Mouse (Mus musculus): Measurements from ENCODE around the gene Imp4. TPM values are rescaled to one million over a fixed set of nuclear protein-coding genes. Genes with fewer than 3 reads are reported as not detected.
A peak's percentile ranks its signal among the peaks of the same experiment; 100 is the strongest.

The Imp4 gene
- 65.9 and 74.8 TPM in 2 replicates for polyA plus RNA-seq (2016; fragmentation: Nextera tagmentation; extraction: Ambion mirVana)

DNA sequence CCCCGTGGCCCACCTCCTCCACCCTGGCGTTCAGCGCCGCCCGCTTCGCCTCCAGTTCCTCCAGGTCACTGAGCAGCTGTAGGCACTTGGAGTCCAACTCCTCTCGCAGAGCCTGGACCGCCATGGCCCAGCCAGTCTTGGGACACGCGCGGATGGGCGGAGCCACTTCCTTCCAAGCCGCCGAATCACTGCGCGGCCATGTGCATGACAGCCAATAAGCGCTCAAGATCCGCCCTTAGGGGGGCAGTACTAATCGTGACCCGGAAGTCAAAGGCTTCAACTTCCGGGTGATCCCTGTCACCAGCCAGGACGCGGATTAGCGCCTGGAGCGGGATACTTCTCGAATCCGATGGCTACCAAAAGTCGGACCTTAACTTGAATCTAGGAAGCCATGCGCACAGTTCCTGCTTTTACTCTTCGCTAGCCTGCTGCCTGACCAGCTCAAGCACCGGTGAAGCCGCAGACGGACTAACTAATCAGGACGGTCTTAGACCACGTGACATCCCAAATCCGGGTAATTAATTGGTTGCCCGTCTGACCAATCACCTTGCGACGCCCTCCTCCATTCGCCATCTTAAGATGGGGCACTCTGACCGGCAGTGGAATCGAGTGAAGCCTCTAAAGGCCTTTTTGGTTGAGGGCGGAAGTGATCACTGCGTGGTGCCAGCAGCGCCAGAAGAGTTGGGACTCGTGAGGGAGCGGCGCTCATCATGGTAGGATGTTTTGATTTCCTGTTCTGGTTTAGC is at the start of gene Imp4, which contains the start of gene Ccdc115:
Imp4 (plus strand) TSS at position 637 of the 746 bp plus-strand sequence.
Ccdc115 (minus strand) TSS at position 458 of the 746 bp plus-strand sequence.
- Histone ChIP-seq H3K27me3 (replicated peaks) (no peaks in the 10 kb centered on the region), H3K9ac (peak within 1 kb of the TSS; percentile 77), H3K4me1 (replicated peaks) (peaks cover 10% of the 10 kb centered on the region), H3K4me2 (peak within 1 kb of the TSS; percentile 84), H3K27ac (ENCODE audit: poor library complexity, severe bottlenecking) (peak within 1 kb of the TSS; percentile 59), H3K9me3 (replicated peaks) (no peaks in the 10 kb centered on the region), H3K4me3 (peak within 1 kb of the TSS; percentile 63), H3K36me3 (peaks cover 38% of the 10 kb centered on the region)
- peak; percentile 96 for ATAC-seq (ENCODE audit: insufficient number of reproducible peaks, low FRiP score)
- WGBS = under 1% methylated on average over 48 of the region's 48 CpGs

DNA sequence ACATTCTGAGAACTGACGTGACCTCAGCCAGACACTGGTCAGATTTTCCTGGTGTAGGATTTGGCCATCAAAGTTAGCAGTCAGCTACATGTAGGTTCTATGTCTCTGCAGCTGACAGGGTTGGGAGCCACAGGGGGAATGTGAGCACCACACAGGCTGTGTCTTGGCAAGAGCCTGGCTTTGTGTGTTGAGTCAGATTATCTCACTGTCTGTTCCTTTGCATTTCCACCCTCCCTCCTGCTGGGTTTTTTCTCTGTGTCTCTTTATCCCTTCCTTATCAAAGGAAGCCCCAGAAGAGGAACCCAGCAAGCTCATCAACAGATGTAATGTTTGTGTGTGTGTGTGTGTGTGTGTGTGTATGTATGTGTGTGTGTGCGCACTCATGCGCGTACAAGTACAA is 43.3 kb upstream of the Imp4 start:
- Histone ChIP-seq H3K9me3 (replicated peaks) (no peaks in the 10 kb centered on the region), H3K36me3 (no peaks in the 10 kb centered on the region), H3K27ac (ENCODE audit: poor library complexity, severe bottlenecking) (no peak overlapping the region), H3K4me2 (no peak overlapping the region), H3K9ac (no peak overlapping the region), H3K27me3 (replicated peaks) (no peaks in the 10 kb centered on the region), H3K4me1 (replicated peaks) (no peaks in the 10 kb centered on the region; the same call in 1 of the 2 replicates), H3K4me3 (no peak overlapping the region)
- peak; percentile 15; the same call in 1 of the 2 replicates for ATAC-seq (ENCODE audit: insufficient number of reproducible peaks, low FRiP score)
- 85% methylated on average over 4 of the region's 4 CpGs for WGBS

DNA sequence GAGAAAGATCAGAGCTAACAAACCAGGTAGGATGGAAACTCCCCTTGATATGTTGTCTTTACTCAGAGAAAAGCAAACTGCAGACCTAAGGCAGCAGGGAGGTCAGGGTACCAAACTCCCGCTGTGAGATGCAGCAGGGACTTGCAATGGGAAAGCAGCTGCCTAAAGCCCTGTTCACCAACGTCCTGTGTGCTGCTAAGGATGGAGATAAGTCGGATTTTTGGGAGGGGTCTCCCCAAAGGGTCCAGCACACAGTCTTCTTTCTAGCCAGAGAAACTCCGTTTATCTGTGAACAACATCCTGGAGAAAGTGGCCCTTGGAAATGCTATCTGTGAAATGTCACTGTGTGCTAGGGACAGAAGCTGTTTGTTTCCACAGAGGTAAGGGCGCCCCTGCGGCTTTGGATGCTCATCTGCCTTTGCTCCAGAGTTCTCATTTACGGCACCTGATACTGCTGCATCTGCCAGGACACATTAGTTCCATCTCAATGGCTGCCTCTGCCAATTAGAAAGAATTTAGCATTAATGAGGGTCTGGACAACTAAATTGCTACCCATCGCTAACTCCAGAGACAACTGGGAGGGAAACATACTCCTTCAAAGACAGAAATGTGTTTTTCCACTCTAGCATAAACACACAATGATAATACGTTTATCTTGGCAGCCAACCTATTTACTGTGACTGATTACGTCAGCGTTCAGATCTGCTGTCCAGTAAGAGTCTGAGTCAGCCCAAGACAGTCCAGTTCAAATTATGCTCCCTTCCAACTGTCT is 40.3 kb upstream of the Imp4 start:
- H3K27me3 ChIP-seq (replicated peaks) = no peaks in the 10 kb centered on the region
- H3K27ac ChIP-seq (ENCODE audit: poor library complexity, severe bottlenecking) = no peak overlapping the region
- H3K4me2 ChIP-seq = no peak overlapping the region
- no peak overlapping the region for H3K4me3 ChIP-seq
- H3K36me3 ChIP-seq = no peaks in the 10 kb centered on the region
- no peak for ATAC-seq (ENCODE audit: insufficient number of reproducible peaks, low FRiP score)
- no peaks in the 10 kb centered on the region for H3K9me3 ChIP-seq (replicated peaks)
- H3K9ac ChIP-seq = no peak overlapping the region
- WGBS = 32% methylated on average over 11 of the region's 11 CpGs
- no peaks in the 10 kb centered on the region; the same call in 1 of the 2 replicates for H3K4me1 ChIP-seq (replicated peaks)

DNA sequence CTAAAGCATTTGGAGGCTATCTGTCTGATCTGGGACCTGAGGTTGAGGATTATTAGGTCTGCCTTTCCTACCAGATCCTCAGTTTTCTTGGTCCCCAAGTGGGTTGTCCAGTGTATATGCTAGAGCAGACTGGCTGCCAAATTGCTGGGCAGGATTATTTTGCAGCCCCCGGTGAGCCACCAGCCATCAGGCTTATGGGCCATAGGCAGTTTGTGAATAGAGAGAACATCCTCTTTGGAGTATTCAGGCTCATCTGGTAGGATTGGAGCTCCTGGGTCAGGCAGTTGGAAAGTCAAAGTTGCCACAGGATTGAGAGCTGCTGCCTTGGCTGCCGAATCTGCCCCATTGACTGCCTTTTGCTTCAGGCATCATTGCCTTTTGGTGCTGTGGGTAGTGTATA is 11.2 kb upstream of the Imp4 start:
- 97% methylated on average over 2 of the region's 2 CpGs for WGBS
- H3K4me3 ChIP-seq = no peak overlapping the region
- no peak overlapping the region for H3K9ac ChIP-seq
- no peak for ATAC-seq (ENCODE audit: insufficient number of reproducible peaks, low FRiP score)
- H3K4me1 ChIP-seq (replicated peaks) = no peaks in the 10 kb centered on the region
- peaks cover 25% of the 10 kb centered on the region for H3K36me3 ChIP-seq
- H3K27me3 ChIP-seq (replicated peaks) = no peaks in the 10 kb centered on the region
- no peak overlapping the region for H3K4me2 ChIP-seq
- H3K9me3 ChIP-seq (replicated peaks) = peaks cover 40% of the 10 kb centered on the region
- H3K27ac ChIP-seq (ENCODE audit: poor library complexity, severe bottlenecking) = no peak overlapping the region

DNA sequence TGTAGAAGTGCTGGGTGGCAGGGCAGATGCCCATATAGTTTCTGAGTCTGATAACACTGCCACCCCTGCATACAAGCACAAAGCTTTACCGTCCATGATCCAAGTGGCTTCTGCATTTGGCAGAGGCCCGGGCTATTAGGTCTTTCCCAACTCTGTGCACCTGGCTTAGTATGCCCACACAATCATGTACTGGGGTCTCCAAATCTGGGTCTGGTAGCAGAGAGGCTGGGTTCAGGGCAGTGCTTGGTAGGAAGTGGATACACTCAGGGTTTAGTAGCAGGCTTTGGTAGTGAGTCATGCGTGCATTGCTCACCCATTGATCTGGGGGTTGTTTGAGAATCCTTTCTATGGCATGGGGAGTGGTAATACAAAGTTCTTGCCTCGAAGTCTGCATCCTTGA is 10.4 kb upstream of the Imp4 start:
- no peak overlapping the region for H3K9ac ChIP-seq
- peaks cover 40% of the 10 kb centered on the region for H3K9me3 ChIP-seq (replicated peaks)
- 86% methylated on average over 4 of the region's 4 CpGs for WGBS
- H3K4me3 ChIP-seq = no peak overlapping the region
- H3K27ac ChIP-seq (ENCODE audit: poor library complexity, severe bottlenecking) = no peak overlapping the region
- H3K36me3 ChIP-seq = peaks cover 25% of the 10 kb centered on the region
- ATAC-seq (ENCODE audit: insufficient number of reproducible peaks, low FRiP score) = no peak
- H3K4me2 ChIP-seq = no peak overlapping the region
- peaks cover 3% of the 10 kb centered on the region; the same call in 1 of the 2 replicates for H3K4me1 ChIP-seq (replicated peaks)
- H3K27me3 ChIP-seq (replicated peaks) = no peaks in the 10 kb centered on the region

DNA sequence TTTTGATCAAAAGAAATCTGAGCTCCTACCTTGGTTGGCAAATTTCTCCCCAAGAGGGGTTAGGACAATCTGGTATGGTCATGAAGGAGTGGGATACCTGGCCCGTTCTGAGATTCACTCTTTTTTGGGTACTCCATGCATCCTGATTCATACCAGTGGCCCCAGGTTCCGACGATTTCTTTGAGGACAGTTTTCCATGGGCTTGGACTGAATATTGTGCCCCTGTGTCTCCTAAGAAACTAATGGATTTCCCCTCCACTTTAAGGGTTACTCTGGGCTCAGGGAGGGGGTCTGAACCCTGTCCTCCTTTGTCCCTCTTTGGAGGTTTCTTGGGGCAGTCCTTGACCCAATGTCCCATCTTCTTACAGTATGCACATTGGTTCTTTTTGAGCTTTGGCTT is 8.7 kb upstream of the Imp4 start:
- peaks cover 25% of the 10 kb centered on the region for H3K36me3 ChIP-seq
- H3K4me2 ChIP-seq = no peak overlapping the region
- no peak overlapping the region for H3K4me3 ChIP-seq
- 96% methylated on average over 3 of the region's 3 CpGs for WGBS
- H3K9me3 ChIP-seq (replicated peaks) = peaks cover 40% of the 10 kb centered on the region
- H3K9ac ChIP-seq = no peak overlapping the region
- ATAC-seq (ENCODE audit: insufficient number of reproducible peaks, low FRiP score) = no peak
- H3K27me3 ChIP-seq (replicated peaks) = no peaks in the 10 kb centered on the region
- peaks cover 3% of the 10 kb centered on the region; the same call in 1 of the 2 replicates for H3K4me1 ChIP-seq (replicated peaks)
- H3K27ac ChIP-seq (ENCODE audit: poor library complexity, severe bottlenecking) = no peak overlapping the region

DNA sequence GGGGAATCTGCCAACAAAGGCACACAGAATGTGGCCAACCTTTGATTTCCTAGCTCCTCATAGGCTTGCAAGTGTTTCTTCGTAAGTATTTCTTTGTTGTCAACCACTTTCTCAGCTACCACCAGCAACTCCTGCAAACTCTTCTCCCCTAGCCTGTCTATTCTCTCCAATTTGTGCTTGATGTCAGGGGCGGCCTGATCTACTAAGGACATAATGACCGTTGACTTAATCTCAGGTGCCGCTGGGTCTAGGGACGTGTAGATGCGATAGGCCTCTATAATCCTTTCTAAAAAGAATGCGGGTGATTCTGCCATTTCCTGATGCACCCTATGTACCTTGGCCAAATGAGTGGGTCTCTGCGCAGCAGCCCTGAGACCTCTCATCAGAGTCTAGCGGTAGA is 8.2 kb upstream of the Imp4 start:
- WGBS = 95% methylated on average over 9 of the region's 9 CpGs
- Histone ChIP-seq H3K9ac (no peak overlapping the region), H3K9me3 (replicated peaks) (peaks cover 39% of the 10 kb centered on the region), H3K36me3 (peaks cover 25% of the 10 kb centered on the region), H3K4me1 (replicated peaks) (peaks cover 3% of the 10 kb centered on the region; the same call in 1 of the 2 replicates), H3K4me3 (no peak overlapping the region), H3K27me3 (replicated peaks) (no peaks in the 10 kb centered on the region), H3K27ac (ENCODE audit: poor library complexity, severe bottlenecking) (no peak overlapping the region), H3K4me2 (no peak overlapping the region)
- no peak for ATAC-seq (ENCODE audit: insufficient number of reproducible peaks, low FRiP score)

DNA sequence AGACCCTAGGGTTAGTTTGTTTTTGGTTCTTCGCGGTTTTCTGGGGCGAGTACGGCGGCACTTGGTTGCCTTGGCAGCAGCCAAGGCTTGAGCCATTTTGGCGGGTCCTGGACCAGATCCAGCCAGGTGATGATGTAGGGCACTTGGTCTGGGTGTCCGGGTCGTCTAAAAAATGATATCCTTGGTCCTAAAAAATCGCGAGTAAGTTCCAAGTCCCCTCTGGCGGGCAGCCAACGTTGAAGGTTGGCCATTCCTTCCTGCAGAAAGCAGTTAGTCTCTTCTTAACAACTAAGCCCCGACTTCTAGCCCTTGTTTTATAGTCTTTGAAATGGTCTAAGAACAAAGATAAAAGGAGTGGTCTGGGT is 7.3 kb upstream of the Imp4 start:
- Histone ChIP-seq H3K9me3 (replicated peaks) (peaks cover 32% of the 10 kb centered on the region), H3K4me1 (replicated peaks) (peaks cover 3% of the 10 kb centered on the region; the same call in 1 of the 2 replicates), H3K27me3 (replicated peaks) (no peaks in the 10 kb centered on the region), H3K27ac (ENCODE audit: poor library complexity, severe bottlenecking) (no peak overlapping the region), H3K4me3 (peak overlapping the region; percentile 46), H3K4me2 (peak overlapping the region; percentile 74), H3K9ac (0 out of 2 replicates have a peak overlapping the region, but pooled peaks have one; percentile 68), H3K36me3 (peaks cover 31% of the 10 kb centered on the region)
- ATAC-seq (ENCODE audit: insufficient number of reproducible peaks, low FRiP score) = no peak
- 55% methylated on average over 13 of the region's 13 CpGs for WGBS

DNA sequence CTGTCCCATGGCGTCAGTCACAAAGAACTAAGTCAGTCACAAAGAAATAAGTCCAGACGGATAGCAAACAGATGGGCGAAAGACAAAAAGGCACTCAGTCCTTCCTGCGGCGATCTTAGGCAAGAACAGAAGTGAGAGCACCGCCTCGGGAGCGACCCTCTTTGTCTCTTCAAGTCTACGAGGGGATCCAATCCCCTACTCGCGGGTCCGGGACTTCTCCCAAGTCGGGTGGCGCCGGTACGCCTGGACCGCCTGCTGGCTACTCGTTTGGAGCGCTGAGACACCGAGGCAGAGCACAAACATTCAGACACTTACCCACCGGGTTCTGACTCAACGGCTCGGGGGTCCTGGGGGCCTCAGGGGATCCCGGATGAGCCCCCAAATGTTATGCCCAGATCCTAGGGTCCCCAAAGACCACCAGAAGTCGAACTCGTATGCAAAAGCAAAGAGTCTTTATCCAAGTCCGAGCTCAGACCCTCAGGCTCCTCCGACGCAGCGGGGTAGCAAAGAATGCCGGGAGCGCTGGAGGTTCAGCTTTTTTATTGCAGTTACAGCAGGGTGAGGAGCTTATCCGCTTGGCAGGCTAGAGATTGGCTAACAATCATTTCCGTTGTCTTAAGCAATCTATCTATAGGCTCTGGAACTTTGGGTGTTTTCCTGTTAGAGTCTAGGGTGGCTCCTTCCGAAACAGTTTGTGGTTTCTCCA is 6.7 kb upstream of the Imp4 start:
- Histone ChIP-seq H3K9me3 (replicated peaks) (peaks cover 32% of the 10 kb centered on the region), H3K27me3 (replicated peaks) (no peaks in the 10 kb centered on the region), H3K4me1 (replicated peaks) (peaks cover 3% of the 10 kb centered on the region; the same call in 1 of the 2 replicates), H3K9ac (peak overlapping the region; percentile 68), H3K4me3 (peak overlapping the region; percentile 46), H3K36me3 (peaks cover 36% of the 10 kb centered on the region), H3K27ac (ENCODE audit: poor library complexity, severe bottlenecking) (peak overlapping the region; percentile 36; the same call in 1 of the 2 replicates), H3K4me2 (peak overlapping the region; percentile 74)
- no peak for ATAC-seq (ENCODE audit: insufficient number of reproducible peaks, low FRiP score)
- WGBS = 9% methylated on average over 35 of the region's 35 CpGs

DNA sequence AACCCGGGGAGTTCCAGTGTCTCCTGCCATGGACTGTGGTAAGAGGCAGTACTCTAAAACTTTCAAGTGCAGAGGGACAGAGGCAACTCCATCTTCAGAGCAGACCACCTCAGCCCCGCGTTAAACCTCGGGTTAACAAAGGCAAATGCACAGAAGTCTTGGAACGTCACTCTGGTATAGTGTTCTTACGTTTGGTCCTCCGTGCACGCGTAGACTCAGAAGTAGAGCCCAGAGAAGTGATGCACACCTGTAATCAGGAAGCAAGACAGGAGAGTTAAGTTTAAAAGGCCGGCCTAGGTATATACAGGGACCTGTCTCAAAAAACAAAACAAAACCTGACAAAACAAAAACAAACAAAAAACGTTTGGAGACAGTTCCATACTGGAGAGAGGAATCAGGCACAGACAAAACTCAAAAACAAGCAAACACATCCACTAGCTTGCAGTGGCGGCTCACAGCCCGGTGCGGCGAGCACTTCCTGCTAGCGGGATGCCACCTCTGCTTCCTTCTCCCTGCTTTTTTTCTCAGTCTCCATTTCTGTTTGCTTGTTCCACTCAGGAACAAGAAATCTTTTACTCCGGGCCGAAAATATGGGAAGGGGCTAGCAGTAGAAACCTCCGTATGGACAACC is 5.6 kb upstream of the Imp4 start:
- H3K9me3 ChIP-seq (replicated peaks) = peaks cover 32% of the 10 kb centered on the region
- peaks cover 37% of the 10 kb centered on the region for H3K36me3 ChIP-seq
- H3K4me2 ChIP-seq = peak overlapping the region; percentile 61
- peak overlapping the region; percentile 31; the same call in 1 of the 2 replicates for H3K9ac ChIP-seq
- 10% methylated on average over 19 of the region's 19 CpGs for WGBS
- peak overlapping the region; percentile 60 for H3K4me3 ChIP-seq
- H3K4me1 ChIP-seq (replicated peaks) = peaks cover 8% of the 10 kb centered on the region
- ATAC-seq (ENCODE audit: insufficient number of reproducible peaks, low FRiP score) = peak; percentile 20; the same call in 1 of the 2 replicates
- no peaks in the 10 kb centered on the region for H3K27me3 ChIP-seq (replicated peaks)
- 0 out of 2 replicates have a peak overlapping the region, but pooled peaks have one; percentile 34 for H3K27ac ChIP-seq (ENCODE audit: poor library complexity, severe bottlenecking)

Data from heart, embryonic 12.5 days (tissue).